Mouse (Mus musculus) erythroblast, embryonic 14.5 days (primary cell): ENCODE results near the gene Ppp6r2.

Experiments
- GATA1 ChIP-seq: IDR thresholded peaks from 2 replicates; pipeline ENCODE4 v1.6.1; 2012; ENCODE audit warnings: low read length, inconsistent platforms, mixed read lengths
- TAL1 ChIP-seq: IDR thresholded peaks from 3 replicates; pipeline ENCODE4 v1.6.1; 2012; ENCODE audit warnings: low read length, inconsistent platforms, mixed read lengths

DNA sequence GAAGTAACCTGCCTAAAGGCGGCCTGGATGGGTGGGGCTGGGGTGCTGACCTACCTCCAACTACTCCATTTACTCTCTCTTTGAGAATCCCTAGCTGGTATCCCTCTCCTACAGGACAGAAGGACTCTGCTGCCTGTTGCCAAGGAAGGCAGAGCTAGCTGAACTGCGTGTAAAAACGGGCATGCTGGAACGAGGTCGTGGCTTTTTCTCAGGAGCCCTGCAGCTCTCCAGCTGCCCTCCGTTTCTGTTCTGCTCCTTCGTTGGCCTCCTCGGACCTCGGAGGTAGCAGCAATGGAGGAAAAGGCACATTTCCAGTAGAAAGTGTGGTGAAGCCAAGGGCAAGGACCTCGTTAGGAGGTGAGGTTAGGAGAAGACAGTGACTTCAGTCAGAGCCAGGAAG, 42.4 kb upstream of the Ppp6r2 start:
- no peak for TF ChIP-seq GATA1
- no peak for TF ChIP-seq TAL1
